Comparison of ENCODE assay signal across 8 mouse cellular contexts in genomic region chr4:49521346-49521745, GRCm38 (mm10). TPM values are rescaled to one million over a fixed set of nuclear protein-coding genes. Genes with fewer than 3 reads are reported as not detected.
DNase-seq lines count a peak whose midpoint lies in the region; ATAC-seq and TF ChIP-seq lines count a peak whose summit lies in the region.

No protein-coding gene starts in this region.

- no peaks in the 10 kb centered on the region for H3K27me3 ChIP-seq in heart, adult 2 months (ENCODE audit: control insufficient read depth, insufficient read depth, low read length)
- no peaks in the 10 kb centered on the region for H3K27me3 ChIP-seq in G1E (ENCODE audit: insufficient read depth, low read length)
- no peaks in the 10 kb centered on the region for H3K27me3 ChIP-seq in forebrain, embryonic 15.5 days
- H3K27me3 ChIP-seq in liver, postnatal 0 days (ENCODE audit: insufficient read depth, low read length), result no peaks in the 10 kb centered on the region

- H3K79me2 ChIP-seq in heart, adult 2 months (replicated peaks; ENCODE audit: control insufficient read depth, insufficient read depth, low read length), result no peaks in the 10 kb centered on the region

- peaks cover 3% of the 10 kb centered on the region for H3K4me1 ChIP-seq in heart, adult 2 months (ENCODE audit: control insufficient read depth, insufficient read depth, low read length)
- H3K4me1 ChIP-seq in G1E (ENCODE audit: insufficient read depth, low read depth, low read length), result peaks cover 30% of the 10 kb centered on the region
- H3K4me1 ChIP-seq in forebrain, embryonic 15.5 days, result peaks cover 32% of the 10 kb centered on the region
- peaks cover 10% of the 10 kb centered on the region for H3K4me1 ChIP-seq in liver, postnatal 0 days (ENCODE audit: insufficient read depth)

- H3K9me3 ChIP-seq in G1E (replicated peaks), result no peaks in the 10 kb centered on the region
- H3K9me3 ChIP-seq in forebrain, embryonic 15.5 days, result no peaks in the 10 kb centered on the region
- no peaks in the 10 kb centered on the region for H3K9me3 ChIP-seq in liver, postnatal 0 days (ENCODE audit: low read length)

- WGBS in heart, adult 2 months, result under 1% methylated on average over 17 of the region's 17 CpGs
- 0% methylated on average over 17 of the region's 17 CpGs for WGBS in forebrain, embryonic 15.5 days
- 0% methylated on average over 17 of the region's 17 CpGs for WGBS in liver, postnatal 0 days (ENCODE audit: insufficient replicate concordance)

- TF ChIP-seq EP300 in heart, adult 2 months (IDR thresholded peaks at IDR 0.05; ENCODE audit: insufficient read depth, low read depth, low read length), result no peak
- no peak for TF ChIP-seq EP300 in liver, postnatal 0 days (IDR thresholded peaks at IDR 0.05; ENCODE audit: low read depth)

- peak overlapping the region; percentile 69 for H3K27ac ChIP-seq in heart, adult 2 months
- H3K27ac ChIP-seq in forebrain, embryonic 15.5 days (replicated peaks), result peak overlapping the region; percentile 44
- peak overlapping the region; percentile 24; the same call in 1 of the 2 replicates for H3K27ac ChIP-seq in liver, postnatal 0 days (ENCODE audit: low read depth)

- peak; percentile 9 for ATAC-seq in G1E (ENCODE audit: extremely low read depth, insufficient number of reproducible peaks, low FRiP score, poor library complexity, severe bottlenecking)
- no peak; the same call in 1 of the 2 replicates for ATAC-seq in forebrain, embryonic 15.5 days (replicated peaks)
- peak; percentile 37 for ATAC-seq in liver, postnatal 0 days

- no peak for DNase-seq in heart, adult 2 months
- DNase-seq in heart, postnatal 14 days, result no peak
- peak; percentile 8 for DNase-seq in G1E (ENCODE audit: low spot score)
- no peak for DNase-seq in liver, postnatal 0 days
- DNase-seq in layer of hippocampus, postnatal 10 days (ENCODE audit: low spot score in 2 of 2), result no peak
- DNase-seq in right cerebral cortex, postnatal 14 days, result no peak
- DNase-seq in cerebellum, postnatal 14 days, result no peak

- no peak for TF ChIP-seq POLR2A in heart, adult 2 months (IDR thresholded peaks at IDR 0.05; ENCODE audit: insufficient read depth, low read depth, low read length)

- H3K4me3 ChIP-seq in heart, adult 2 months, result peak overlapping the region; percentile 78
- H3K4me3 ChIP-seq in G1E (ENCODE audit: low read depth, low read length), result peak overlapping the region; percentile 78
- peak overlapping the region; percentile 62 for H3K4me3 ChIP-seq in forebrain, embryonic 15.5 days
- peak overlapping the region; percentile 84 for H3K4me3 ChIP-seq in liver, postnatal 0 days (ENCODE audit: low read depth, low read length)

- H3K36me3 ChIP-seq in heart, adult 2 months (ENCODE audit: control insufficient read depth, insufficient read depth, low read length), result peaks cover 7% of the 10 kb centered on the region
- peaks cover 35% of the 10 kb centered on the region for H3K36me3 ChIP-seq in G1E (replicated peaks)
- H3K36me3 ChIP-seq in forebrain, embryonic 15.5 days, result peaks cover 12% of the 10 kb centered on the region
- H3K36me3 ChIP-seq in liver, postnatal 0 days (replicated peaks; ENCODE audit: insufficient read depth, low read length), result peaks cover 7% of the 10 kb centered on the region; the same call in 1 of the 2 replicates

- intact Hi-C loops in heart, adult 2 months (cut with DNase I), result loop anchor here (1.0 to 10.0 kb wide), 3 partner anchors 45 to 1247 kb away; partner anchors contain the start of genes Erp44 and Invs
- intact Hi-C loops in heart, postnatal 14 days (cut with DNase I), result loop anchor here (5.0 kb wide), 1 partner anchor 106 kb away; no protein-coding TSS in a partner anchor

- H3K9ac ChIP-seq in heart, adult 2 months (ENCODE audit: low read depth, low read length), result peak overlapping the region; percentile 87
- peak overlapping the region; percentile 67 for H3K9ac ChIP-seq in forebrain, embryonic 15.5 days (replicated peaks)
- peak overlapping the region; percentile 77 for H3K9ac ChIP-seq in liver, postnatal 0 days (replicated peaks)

- H3K4me2 ChIP-seq in forebrain, embryonic 15.5 days (replicated peaks), result peak overlapping the region; percentile 70
- H3K4me2 ChIP-seq in liver, postnatal 0 days (ENCODE audit: low read depth, low read length), result peak overlapping the region; percentile 90

- no peak for TF ChIP-seq CTCF in heart, adult 2 months (IDR thresholded peaks at IDR 0.05)
- TF ChIP-seq CTCF in G1E (IDR thresholded peaks at IDR 0.05; ENCODE audit: low read depth, low read length), result no peak
- TF ChIP-seq CTCF in liver, postnatal 0 days (IDR thresholded peaks at IDR 0.05; ENCODE audit: low read depth), result peak; percentile 13; the same call in 1 of the 2 replicates

RNA-seq across cellular contexts. Expression of gene Zfp189, which starts 0.4 kb away (rescaled TPM):
- total RNA-seq in heart, adult 2 months (2021), result 1 to 10 TPM; 6.2 to 6.5 TPM
- 1.3 and 2.1 TPM in 2 replicates for polyA plus RNA-seq in heart, adult 2 months (2012; rRNA removed)
- total RNA-seq in heart, postnatal 14 days (2021), result 1 to 10 TPM; 6.4 to 7.6 TPM
- total RNA-seq in G1E (2014; fragmentation: Nextera tagmentation) (17.0 and 17.5 TPM in 2 replicates), G1E (2017) (6.9 and 8.4 TPM in 2 replicates)
- 1.4 and 1.5 TPM in 2 replicates for polyA plus RNA-seq in G1E (2012)
- 13.5 and 14.9 TPM in 2 replicates for polyA plus RNA-seq in forebrain, embryonic 15.5 days (2015; fragmentation: Nextera tagmentation; extraction: Ambion mirVana)
- 2.2 and 2.5 TPM in 2 replicates for polyA plus RNA-seq in liver, postnatal 0 days (2015; fragmentation: Nextera tagmentation; extraction: Ambion mirVana)
- 10 to 100 TPM; 16.7 to 18.3 TPM for total RNA-seq in layer of hippocampus, postnatal 10 days (2021)

RNA-seq across cellular contexts. Expression of gene Mrpl50, which starts 0.5 kb away (rescaled TPM):
- 10 to 100 TPM; 46.1 to 51.1 TPM for total RNA-seq in heart, adult 2 months (2021)
- polyA plus RNA-seq in heart, adult 2 months (2012; rRNA removed), result 11.5 and 22.1 TPM in 2 replicates
- 10 to 100 TPM; 38.8 to 39.1 TPM for total RNA-seq in heart, postnatal 14 days (2021)
- total RNA-seq in G1E (2014; fragmentation: Nextera tagmentation) (58.4 and 68.4 TPM in 2 replicates), G1E (2017) (45.5 and 47.7 TPM in 2 replicates)
- 3.3 and 4.3 TPM in 2 replicates for polyA plus RNA-seq in G1E (2012)
- polyA plus RNA-seq in forebrain, embryonic 15.5 days (2015; fragmentation: Nextera tagmentation; extraction: Ambion mirVana), result 76.1 and 77.7 TPM in 2 replicates
- polyA plus RNA-seq in liver, postnatal 0 days (2015; fragmentation: Nextera tagmentation; extraction: Ambion mirVana), result 64.3 and 66.1 TPM in 2 replicates
- total RNA-seq in layer of hippocampus, postnatal 10 days (2021), result 10 to 100 TPM; 33.5 to 35.6 TPM

RNA-seq across cellular contexts. Expression of gene Baat, which starts 15.0 kb away (rescaled TPM):
- under 1 TPM in 1 of 2 experiments, not detected in 1; 0.29 TPM for total RNA-seq in heart, adult 2 months (2021)
- polyA plus RNA-seq in heart, adult 2 months (2012; rRNA removed), result not detected in 2 replicates
- total RNA-seq in heart, postnatal 14 days (2021), result not detected
- total RNA-seq in G1E (2014; fragmentation: Nextera tagmentation) (not detected in 2 replicates), G1E (2017) (0.12 TPM in 1 of 2 replicates, not detected in the other)
- not detected in 2 replicates for polyA plus RNA-seq in G1E (2012)
- polyA plus RNA-seq in forebrain, embryonic 15.5 days (2015; fragmentation: Nextera tagmentation; extraction: Ambion mirVana), result not detected in 2 replicates
- polyA plus RNA-seq in liver, postnatal 0 days (2015; fragmentation: Nextera tagmentation; extraction: Ambion mirVana), result 16.6 and 18.2 TPM in 2 replicates
- under 1 TPM; 0.18 to 0.27 TPM for total RNA-seq in layer of hippocampus, postnatal 10 days (2021)

RNA-seq across cellular contexts. Expression of gene Aldob, which starts 28.0 kb away (rescaled TPM):
- total RNA-seq in heart, adult 2 months (2021), result 1 to 10 TPM; 2.0 to 3.9 TPM
- polyA plus RNA-seq in heart, adult 2 months (2012; rRNA removed), result 0.72 and 5.9 TPM in 2 replicates
- under 1 TPM; 0.10 to 0.17 TPM for total RNA-seq in heart, postnatal 14 days (2021)
- total RNA-seq in G1E (2014; fragmentation: Nextera tagmentation), result not detected in 2 replicates
- total RNA-seq in G1E (2017), result 0.44 TPM in 1 of 2 replicates, not detected in the other
- polyA plus RNA-seq in G1E (2012), result not detected in 2 replicates
- polyA plus RNA-seq in forebrain, embryonic 15.5 days (2015; fragmentation: Nextera tagmentation; extraction: Ambion mirVana), result 0.18 TPM in 2 replicates
- polyA plus RNA-seq in liver, postnatal 0 days (2015; fragmentation: Nextera tagmentation; extraction: Ambion mirVana), result 2,616 and 2,625 TPM in 2 replicates
- 1 to 10 TPM; 1.5 to 1.6 TPM for total RNA-seq in layer of hippocampus, postnatal 10 days (2021)

RNA-seq across cellular contexts. Expression of gene Acnat1, which starts 47.6 kb away (rescaled TPM):
- not detected for total RNA-seq in heart, adult 2 months (2021)
- polyA plus RNA-seq in heart, adult 2 months (2012; rRNA removed), result not detected in 2 replicates
- total RNA-seq in heart, postnatal 14 days (2021), result not detected
- total RNA-seq in G1E (2014; fragmentation: Nextera tagmentation), result not detected in 2 replicates
- total RNA-seq in G1E (2017), result 0.17 TPM in 1 of 2 replicates, not detected in the other
- not detected in 2 replicates for polyA plus RNA-seq in G1E (2012)
- polyA plus RNA-seq in forebrain, embryonic 15.5 days (2015; fragmentation: Nextera tagmentation; extraction: Ambion mirVana), result not detected in 2 replicates
- 3.5 and 4.4 TPM in 2 replicates for polyA plus RNA-seq in liver, postnatal 0 days (2015; fragmentation: Nextera tagmentation; extraction: Ambion mirVana)
- 1 to 10 TPM in 1 of 2 experiments, under 1 TPM in 1; 0.57 to 1.1 TPM for total RNA-seq in layer of hippocampus, postnatal 10 days (2021)
